Mouse (Mus musculus): ENCODE measurements at regions not wholly inside any gene's neighbourhood (a gene's known extent, or its start where the extent isn't known, plus 50 kb on each side); places are given as distances from the start of the nearest gene placed in this dataset.

DNA sequence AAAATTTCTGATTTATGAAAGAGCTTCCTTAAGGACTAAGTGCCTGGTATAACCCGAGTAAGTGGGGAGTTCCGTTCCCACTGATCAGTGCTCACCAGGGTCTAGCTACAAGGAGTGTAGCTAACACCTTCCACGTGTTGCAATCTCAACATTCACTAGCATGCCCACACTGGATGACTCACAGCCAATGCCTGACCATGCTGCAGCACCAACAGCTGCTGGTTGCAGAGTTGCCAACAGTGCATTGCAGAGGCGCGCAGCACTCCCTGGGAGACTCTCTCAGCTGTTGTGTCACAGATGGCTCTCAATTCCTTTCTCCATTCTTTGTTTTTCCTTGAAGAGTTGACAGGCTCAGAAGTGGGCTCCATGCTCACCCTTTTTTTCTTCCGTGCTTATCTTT is 787.5 kb upstream of the Tenm3 start:
- DNase-seq, result no peak

DNA sequence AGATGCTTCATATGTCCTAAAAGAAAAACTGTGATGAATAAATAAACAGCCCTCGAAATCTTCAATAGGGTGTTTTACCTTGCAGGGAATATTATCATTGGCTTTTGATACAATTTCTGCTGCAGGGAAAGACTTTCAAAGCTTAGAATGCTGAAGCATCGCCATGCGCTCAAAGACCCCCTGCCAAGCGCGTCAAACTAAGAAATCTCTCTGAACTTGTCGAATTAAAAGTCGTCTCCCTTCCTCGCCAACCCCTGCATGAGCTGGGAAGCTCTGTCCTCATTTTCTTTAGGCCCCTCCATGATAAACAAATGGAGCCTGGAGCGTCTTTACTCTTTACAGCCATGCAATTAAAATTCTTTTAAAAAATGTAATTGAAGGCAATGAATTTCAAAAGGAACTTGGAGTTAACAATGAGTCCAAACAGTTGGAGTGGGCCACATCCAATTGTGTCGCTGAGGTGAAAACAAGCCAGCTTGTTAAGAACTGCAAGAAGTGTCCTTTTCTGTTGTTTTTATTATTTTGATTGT is 784.3 kb upstream of the Tenm3 start:
- DNase-seq, result no peak

DNA sequence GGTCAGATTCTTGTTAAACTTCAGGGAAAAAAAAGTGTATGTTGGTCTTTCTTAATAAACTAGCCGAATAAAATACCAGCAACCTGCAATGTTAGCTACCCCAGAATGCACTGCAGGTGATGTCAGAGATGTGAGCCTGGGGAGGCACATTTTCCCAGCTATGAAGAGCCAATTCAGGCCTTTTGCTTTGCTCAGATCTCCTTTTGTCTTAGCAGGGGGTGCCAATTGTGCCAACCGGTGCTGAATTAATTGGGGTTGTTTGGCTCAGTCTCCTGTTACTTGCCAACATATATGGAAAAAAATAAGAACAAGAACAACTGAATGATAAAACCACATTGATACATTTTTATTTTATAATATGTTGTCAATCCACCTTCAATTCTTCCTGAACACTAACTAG is 751.8 kb upstream of the Tenm3 start:
- DNase-seq, result no peak

DNA sequence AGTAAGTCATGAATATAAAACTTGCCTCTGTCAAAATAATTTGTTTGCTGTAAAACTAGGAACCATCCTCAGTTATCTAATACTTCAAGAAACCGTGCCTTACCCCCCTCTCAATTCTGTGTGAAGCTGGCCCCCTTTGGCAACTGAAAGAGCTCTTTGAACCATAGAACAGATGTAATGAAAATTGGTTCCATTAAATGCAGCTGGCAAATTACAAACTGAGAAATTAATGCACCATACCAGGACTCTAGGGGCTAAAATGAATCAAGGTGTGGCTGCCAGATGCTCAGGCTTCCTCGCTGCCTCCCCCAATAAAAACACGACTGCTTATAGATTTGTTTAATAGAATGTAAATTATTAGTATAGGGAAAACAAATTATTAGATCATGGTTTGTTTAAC is 723.7 kb upstream of the Tenm3 start:
- no peak for DNase-seq

DNA sequence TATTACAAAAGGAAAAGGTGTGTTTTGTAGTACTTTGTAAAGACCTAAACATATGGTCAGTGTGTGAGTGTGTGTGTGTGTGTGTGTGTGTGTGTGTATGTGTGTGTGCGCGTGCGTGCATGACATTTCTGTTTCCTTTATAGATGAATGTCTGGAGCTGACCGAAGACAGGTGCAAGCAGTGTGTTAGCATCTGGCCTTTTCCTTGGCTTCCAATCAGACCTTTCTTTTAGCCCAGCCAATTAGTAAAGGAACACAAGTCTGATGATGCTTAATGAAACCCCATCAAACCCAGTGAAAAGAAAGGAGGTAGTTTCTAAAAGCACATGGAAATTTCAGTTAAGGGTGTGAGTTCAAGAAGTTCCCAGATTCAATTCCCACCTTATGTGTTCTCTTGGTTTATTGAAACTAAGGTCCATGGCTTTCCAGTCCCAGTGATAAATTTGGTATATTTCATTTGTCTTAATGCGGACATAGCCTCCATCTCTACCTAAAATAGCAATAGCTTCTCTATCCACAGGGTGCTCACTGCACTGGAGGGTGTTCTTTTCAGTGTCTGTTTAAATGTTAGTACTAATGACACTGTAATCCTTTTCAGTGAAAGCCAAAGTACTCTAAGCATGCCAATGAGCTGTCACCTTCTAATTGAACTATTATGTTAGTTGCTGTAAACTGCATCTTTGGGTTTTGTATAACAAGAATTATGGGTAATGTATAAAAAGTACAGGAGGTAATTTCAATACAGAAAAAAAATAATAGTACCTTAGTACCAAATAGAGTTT is 719.9 kb upstream of the Tenm3 start:
- DNase-seq, result no peak

DNA sequence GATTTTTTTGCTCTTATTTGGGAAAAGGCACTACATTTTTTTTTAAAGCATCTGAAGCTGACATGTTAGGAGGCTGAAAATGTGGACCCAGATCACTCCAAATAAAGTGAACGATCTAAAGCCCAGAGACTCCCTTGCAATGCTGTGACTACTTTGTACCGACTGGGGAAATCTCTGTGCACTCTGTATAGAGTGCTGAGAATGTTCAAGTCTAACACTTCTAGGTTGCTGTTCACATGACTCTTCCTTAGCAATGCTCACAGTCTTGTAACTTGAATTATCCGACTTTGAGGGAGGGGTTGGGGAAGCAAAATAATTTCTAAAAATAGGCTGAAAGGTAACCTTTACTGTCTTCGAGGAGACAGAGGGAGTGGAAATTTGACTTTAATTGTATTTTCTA is 719.2 kb upstream of the Tenm3 start:
- no peak for DNase-seq

DNA sequence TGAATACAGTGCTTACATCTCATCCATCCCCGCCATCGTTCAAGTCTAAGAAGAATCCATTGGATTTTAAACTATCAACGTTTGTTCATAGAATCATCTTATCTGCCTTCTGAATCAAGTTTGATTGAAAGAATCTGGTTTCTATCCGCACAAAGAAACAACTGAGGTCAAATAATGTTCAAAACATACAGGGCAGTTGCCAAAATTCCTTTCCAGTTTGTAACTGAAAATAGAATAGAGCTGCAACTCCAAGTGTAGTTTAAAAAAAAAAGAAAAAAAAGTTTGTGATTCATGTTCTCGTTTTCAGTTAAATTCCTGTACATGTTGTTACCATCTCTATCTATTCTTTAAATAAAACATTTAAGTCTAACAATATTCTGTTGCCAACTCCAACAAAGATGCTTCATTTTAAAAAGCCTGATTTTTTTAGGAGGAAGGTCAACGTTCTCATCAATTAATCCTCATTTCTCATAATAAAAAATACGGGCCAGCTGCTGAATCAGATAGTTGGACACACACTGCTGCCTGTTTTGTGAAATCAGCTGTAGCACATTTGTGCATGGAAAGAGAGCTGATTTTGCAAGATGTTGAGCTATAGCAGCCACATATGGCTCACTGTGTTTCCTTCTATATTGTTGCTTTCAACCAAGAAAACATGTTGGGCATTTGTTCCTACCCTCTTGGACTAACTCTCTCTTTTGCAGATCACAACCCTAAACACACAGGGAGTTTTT is 712.1 kb upstream of the Tenm3 start:
- DNase-seq, result peak; percentile 4

DNA sequence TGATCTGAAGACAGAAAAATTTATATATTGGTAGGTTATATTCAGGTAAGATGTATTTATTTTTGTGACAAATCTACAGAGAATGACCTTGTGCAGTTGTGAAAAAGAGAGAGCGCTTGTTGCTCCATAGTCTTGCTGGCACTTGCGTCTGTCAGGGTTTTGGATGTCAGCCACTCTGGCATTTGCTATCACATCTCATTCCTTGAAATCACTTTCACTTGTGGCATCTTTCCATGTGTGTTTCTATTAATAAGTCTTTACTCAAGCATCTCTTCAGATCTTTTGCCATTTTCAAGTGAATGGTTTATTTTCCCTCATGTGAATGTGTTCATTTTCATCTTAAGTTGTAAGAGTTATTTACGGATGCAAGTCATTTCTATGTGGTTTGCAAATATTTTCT is 709.4 kb upstream of the Tenm3 start:
- no peak for DNase-seq

DNA sequence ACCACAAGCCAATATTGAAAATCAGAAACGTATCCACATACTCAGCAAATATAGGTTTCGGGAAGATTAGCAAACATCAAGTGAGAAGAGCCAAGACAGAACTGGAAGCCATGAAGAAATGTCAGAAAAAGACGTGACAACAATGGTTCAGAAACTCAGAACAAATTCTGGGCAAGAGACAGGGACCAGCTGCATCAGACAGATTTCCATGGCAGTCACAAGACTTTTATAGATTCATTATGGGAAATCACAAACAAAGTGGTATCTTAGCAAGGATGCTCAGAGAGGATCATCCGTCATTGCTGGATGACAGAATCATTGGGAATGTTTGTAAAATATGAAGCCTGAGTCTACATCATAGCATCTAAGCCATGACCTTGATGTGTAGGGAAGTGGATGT is 699.6 kb upstream of the Tenm3 start:
- DNase-seq, result no peak

DNA sequence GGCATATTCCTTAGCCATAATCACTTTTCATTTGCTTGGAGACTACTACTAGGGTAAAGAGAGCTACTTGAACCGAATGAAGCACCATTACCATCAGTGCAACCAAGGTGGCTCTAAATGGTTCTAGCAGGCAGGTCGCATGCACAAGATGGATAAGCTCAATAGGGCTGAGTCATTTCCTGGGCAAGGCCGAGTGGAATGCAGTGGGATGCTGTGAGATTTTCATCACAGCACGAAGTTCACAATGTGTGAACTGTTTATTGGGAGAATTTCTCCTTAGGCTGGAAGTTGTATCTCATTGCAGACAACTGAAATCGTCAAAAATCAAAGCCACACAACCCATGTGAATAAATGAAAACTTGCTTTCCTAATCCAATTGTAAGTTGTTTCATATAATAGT is 697.6 kb upstream of the Tenm3 start:
- no peak for DNase-seq

DNA sequence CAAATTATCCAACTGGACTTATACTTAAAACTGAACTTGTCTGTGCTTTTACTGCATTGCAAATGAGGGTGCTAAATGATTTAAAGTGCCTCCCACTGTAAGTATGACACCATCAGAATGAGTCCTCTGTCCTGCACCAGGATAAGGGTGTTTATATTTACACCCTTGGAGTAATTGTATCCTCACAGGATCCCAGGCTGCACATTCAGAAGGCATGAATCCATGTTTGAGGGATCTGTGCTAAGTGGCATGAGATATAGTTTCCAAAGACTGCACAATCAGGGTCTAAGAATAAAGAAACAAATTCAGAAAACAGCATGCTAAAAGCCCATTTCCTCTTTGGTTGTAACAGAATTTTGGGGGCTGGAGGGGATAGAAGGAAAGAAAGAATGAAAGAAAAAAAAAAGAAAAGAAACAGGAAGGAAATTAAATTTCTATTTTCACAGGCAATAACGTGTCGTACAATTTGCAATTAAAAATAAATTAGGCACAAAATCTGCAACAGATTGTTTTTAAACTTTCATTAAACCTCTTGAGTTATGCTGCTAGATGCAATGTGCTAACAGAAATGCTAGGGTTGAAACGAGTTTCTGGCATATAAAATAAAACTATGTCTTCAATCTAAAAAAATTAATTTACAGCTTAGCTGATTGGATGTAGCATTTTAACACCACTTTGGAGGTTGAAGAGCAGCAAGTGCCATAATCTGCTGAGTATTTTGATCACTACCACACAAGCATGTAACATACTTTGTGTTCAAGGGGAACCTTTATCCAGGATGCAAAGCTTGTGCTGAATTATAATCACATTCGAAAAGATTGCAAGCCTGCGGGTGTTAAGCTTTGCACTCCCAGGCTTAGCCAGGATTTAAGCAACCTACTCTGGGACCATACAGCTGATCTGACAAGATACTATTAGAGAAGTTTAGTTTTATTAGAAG is 689.9 kb upstream of the Tenm3 start:
- DNase-seq, result no peak

DNA sequence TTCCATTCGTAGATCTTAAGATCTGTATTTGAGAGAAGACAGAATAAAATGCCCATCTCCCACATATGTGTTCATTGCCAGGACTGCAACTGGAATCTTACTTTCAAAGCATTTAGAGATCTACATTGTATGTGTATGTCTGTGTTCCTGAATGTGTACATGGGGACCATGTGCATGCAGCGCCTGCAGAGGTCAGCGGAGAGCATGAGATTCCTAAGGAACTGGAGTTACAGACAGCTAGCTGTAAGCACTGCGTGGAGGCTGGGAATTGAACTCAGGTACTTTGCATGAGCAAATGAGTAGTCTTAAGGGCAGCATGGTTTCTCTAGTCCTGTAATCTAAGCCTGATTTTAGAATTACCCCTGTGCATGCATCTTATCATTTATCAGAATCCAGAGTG is 685.5 kb upstream of the Tenm3 start:
- DNase-seq, result peak; percentile 1

DNA sequence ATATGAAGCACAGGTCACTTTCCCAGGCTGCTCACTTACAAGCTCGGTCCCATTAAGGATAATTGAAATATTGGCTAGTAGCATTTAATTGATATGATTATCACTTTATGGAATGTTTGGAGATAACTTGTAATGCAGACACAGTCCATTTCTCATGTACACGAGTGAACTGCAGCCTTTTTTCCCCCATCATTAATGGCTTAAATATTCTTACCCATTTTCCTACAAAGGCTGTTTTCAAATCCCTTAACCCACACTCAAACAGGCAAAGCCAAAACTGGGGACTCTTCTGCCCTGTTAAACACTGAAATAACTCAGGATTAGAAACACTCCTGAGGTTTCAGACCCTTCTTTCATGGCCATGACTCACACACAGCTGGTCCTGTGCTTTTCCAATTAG is 649.2 kb upstream of the Tenm3 start:
- no peak for DNase-seq

DNA sequence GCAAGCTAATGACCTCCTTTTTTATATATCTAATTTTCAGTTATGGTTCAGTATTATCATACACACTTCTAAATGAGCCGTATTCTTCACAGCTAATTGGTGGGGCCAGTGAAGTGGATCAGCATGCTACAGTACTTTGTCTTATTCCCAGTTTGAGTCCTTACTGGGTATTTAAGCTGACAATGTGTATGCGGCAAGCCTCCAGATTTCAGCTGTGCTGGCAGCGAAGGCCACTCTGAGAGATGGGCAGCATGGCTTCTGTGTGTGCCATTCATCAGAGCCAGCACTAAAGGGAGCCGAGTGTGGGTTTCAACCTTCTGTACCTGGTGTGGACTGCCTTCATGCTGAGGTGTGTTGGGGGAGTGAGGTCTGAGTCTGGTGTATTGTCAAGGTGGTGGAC is 641.5 kb upstream of the Tenm3 start:
- DNase-seq, result no peak

DNA sequence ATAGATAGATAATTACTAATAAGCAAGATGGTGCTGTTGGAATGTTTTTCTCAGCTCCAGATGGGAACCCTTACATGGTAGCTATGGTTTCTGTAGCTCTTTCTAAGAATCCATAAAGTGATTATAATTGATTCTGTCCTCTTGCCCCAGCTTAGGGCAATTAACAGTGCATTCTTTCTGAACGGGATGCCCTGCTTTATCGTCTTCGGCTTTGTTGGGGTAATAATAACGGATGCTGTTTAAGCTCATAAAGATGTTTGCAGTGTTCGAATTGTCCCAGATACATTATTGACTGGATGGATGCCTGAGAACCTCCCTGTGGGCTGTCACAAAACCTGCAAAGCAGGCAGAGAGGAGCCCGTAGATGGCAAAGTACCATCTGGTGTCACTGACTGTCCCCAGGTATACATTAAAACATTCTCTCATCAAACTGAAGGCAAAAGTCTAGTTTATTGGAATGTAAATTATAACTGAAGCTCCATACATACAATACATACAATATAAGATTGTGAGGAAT is 637.8 kb upstream of the Tenm3 start:
- no peak for DNase-seq

DNA sequence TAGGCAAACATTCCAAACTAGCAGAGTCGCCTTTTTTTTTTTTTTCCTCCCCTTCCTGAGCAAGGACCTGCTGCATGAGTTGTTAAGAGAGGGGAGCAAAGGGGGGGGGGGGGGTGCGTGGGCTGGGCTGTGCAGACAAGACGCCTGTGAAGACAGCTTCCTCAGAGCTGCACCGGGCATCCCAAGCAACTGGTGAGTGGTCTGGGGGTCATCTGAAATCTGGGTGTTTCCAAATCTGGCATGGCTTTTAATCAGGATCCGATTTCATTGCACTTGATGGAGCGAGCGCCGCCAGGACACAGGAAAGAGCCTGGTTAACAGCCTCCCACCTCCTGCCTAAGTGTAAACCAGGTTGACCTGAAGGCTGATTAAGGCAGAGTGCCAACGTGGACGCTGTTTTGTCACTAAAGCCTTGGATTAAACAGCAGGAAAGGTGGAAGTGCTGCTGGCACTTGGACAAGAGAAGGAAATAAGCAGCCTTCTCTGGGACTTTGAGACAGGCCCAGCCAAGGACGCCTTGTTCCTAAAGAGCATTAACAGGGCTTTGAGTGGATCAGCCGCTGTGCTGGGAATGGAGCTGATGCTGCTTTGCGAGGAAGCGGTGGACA is 622.3 kb upstream of the Tenm3 start:
- peak; percentile 11 for DNase-seq

DNA sequence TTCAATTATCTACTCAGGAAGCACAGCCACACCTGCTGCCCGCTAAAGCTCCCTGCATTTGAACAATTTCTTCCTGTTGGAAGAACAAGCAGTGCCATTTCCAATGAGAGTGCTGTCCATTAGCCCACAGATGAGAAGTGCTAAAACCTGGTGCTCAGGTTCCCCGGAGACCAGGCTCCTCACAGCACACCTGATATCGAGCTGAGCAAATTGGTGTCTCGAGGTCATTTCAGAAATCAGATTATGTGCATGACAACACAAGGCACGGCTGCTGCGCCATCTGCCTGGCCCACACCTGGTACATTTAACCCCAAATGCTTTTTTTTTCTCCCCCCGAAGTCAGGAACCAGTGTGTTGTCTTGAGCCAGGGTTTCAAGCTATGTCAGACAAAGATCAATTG is 621.3 kb upstream of the Tenm3 start:
- no peak for DNase-seq

DNA sequence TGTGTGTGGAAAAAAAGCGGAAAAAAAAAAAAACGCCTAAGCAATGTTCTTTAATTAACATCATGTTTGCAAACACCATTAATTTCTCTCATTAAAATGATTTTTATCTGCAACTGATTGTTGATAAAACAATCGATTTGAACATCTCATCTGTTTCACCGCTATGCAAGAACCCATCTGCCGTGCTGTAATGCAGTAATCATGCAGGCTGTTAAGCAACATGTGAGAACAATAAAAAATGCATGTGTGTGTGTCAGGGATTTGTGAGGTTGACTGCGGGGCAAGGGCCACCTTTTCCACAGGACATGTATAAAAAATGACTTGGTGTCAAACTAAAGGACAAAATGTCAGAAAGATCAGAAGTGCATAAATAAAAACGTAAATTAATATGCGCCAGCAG is 618.9 kb upstream of the Tenm3 start:
- DNase-seq, result no peak

DNA sequence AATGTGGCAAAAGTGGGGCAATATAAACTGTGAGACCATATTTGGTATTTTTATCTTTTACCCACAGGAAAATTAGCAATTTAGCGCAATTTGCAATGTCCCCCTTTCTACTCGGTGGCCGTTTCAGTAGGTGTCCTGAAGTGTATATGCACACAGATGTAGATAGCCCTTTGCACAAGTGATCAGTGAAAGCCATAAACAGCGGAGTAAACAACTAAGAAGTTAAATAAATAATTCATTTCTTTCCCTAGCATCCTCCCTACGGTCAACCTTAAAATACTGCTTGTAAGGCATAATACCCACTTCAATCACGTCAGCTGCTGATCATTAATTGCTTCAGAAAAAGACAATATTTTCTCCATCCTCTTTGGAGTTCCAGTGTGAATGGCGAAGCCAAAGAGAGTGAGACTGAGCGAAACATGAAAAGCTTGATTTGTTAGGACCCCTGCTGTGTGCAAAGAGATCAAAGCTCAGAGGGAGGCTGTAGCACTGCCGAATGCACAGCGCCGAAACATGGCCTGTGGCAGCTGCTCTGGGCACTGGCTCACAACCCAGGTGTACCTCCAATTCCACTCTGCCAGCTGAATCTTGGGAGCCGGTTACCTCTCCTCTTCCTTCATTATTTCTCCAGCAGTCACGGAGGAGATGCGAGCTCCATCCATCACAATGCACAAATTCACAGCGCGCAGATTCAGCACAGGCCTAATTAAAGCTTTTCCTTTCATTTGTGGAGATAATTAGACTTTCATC is 618.1 kb upstream of the Tenm3 start:
- DNase-seq, result no peak

DNA sequence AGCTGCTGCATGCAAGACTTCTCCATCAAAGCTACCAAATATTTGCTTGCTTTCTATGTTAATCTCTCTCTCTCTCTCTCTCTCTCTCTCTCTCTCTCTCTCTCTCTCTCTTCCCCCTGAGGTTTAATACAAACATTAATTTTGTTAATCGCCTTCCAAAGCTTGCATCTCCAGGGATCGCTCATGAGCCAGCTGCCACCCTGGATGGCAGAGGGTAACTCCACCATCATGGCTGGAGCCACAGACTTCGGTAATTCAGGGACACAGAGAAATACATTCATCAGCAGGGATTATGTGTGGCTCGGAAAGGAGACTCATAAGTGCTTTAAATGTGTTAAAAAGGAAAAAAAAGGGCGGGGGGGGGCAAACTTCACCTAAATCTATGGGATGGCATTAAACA is 601.7 kb upstream of the Tenm3 start:
- no peak for DNase-seq

DNA sequence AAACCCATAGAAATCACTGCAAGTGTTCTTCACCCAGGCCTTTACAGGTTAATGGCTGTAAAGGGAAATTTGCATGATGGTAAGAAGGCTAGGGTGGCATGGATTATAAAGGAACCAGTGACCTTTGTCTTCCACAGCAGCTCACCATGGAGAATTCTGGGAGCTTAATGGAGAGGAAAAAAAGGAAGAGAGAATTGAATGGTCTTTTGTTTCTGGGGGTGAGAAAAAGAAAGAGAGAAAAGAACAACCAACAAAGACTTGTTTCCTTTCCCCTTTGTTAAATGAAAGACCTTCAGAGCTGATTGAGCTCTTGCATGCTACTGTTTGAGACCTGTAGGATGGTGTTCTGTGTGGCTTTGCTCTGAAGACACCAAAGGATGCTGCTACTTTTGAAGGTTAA is 597.5 kb upstream of the Tenm3 start:
- DNase-seq, result no peak

DNA sequence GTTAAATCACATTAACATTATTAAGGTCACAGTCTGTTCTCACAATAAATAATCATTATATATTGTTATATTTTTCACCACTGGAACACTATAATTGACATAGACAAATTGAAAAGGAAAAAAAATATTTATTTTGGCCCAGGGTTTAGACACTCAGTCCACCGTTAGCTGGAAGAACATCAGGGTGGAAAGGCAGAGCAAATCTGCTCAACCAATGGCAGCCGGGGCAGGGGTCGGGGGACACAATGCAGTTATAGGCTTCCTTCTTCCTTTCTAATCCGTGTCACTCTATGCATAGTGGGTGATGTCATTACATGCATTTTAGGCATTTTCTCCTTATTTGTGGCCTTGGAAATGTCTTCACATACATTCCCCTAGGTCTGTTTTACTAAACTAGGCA is 552.8 kb upstream of the Tenm3 start:
- no peak for DNase-seq
